Mouse (Mus musculus) lung, postnatal 0 days (tissue): ENCODE data around the gene Dlgap3.

ENCODE experiments used
- CTCF ChIP-seq: IDR thresholded peaks from 2 replicates; pipeline ENCODE4 v1.5.1; 2016; ENCODE audit warnings: antibody characterized with exemption, mild to moderate bottlenecking
- EP300 ChIP-seq: IDR thresholded peaks from 2 replicates; pipeline ENCODE4 v1.6.1; 2016; ENCODE audit warnings: antibody characterized with exemption, mild to moderate bottlenecking, control low read depth

GRCm38 (mm10) chr4:127200769-127201617 lies 32.0 kb downstream of the Dlgap3 start:
- TF ChIP-seq CTCF (no peak), EP300 (no peak)
